8 mouse cellular contexts compared by ENCODE assay signal in the genomic region with DNA sequence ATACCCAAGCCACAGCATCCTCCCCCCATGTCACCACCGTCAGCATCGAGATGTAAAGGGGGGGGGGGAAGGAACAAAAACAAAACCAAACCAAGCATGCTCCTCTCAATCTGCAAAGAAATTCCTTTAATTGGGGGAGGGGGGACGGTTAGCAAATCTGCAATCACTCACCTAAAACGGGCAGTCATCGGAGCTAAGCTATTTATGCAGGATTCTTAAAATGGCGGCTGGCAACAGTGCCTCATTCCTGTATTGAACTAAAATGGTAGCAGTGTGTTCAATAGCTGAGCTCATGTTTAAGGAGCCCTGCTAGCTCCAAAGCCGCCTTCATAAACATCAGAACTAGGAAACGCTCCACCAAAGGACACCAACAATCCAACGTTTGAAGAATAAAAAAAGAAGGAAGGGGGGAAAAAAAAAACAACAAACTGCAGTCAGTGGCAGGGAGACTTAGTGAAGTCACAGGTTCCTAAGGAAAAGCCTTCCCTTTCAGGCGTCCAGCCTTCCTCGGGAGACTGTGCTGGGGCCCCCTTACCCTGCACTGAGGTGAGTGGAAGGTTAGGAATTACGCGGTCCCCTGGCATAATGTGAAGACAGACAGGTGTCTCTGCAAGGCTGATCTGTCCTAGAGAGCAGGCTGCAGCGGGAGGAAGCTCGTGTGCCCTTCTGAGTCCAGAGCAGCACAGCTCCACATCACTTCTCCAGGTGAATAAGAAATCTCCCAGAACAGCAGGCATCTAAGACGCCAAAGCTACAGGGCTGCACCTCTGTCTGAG. TPM values are rescaled to one million over a fixed set of nuclear protein-coding genes. Genes with fewer than 3 reads are reported as not detected.
DNase-seq lines count a peak whose midpoint lies in the region; ATAC-seq and TF ChIP-seq lines count a peak whose summit lies in the region.

No protein-coding gene starts in this region.

- DNase-seq in cerebellum, adult 11-12 months = peak; percentile 72
- DNase-seq in spleen, postnatal 10 days (ENCODE audit: low spot score in 2 of 2) = no peak
- no peak for DNase-seq in yolk sac, embryonic 10.5 days (ENCODE audit: low spot score)

- H3K36me3 ChIP-seq in E14TG2a.4 (ENCODE audit: insufficient read depth, low read length) = peaks cover 66% of the 10 kb centered on the region
- H3K36me3 ChIP-seq in embryonic facial prominence, embryonic 12.5 days = no peaks in the 10 kb centered on the region
- no peaks in the 10 kb centered on the region; the same call in 1 of the 2 replicates for H3K36me3 ChIP-seq in intestine, embryonic 16.5 days (ENCODE audit: control insufficient read depth, insufficient read depth, low read length)
- no peaks in the 10 kb centered on the region for H3K36me3 ChIP-seq in neural tube, embryonic 15.5 days

- no peaks in the 10 kb centered on the region for H3K27me3 ChIP-seq in E14TG2a.4 (ENCODE audit: insufficient read depth, low read length)
- H3K27me3 ChIP-seq in embryonic facial prominence, embryonic 12.5 days = no peaks in the 10 kb centered on the region
- H3K27me3 ChIP-seq in intestine, embryonic 16.5 days (replicated peaks; ENCODE audit: control insufficient read depth, insufficient read depth, low read length) = no peaks in the 10 kb centered on the region
- no peaks in the 10 kb centered on the region for H3K27me3 ChIP-seq in neural tube, embryonic 15.5 days (replicated peaks)

- peak overlapping the region; percentile 68 for H3K4me2 ChIP-seq in embryonic facial prominence, embryonic 12.5 days (replicated peaks)
- H3K4me2 ChIP-seq in intestine, embryonic 16.5 days (ENCODE audit: low read depth, low read length) = peak overlapping the region; percentile 78
- peak overlapping the region; percentile 73 for H3K4me2 ChIP-seq in neural tube, embryonic 15.5 days

- H3K27ac ChIP-seq in embryonic facial prominence, embryonic 12.5 days = peak overlapping the region; percentile 100
- H3K27ac ChIP-seq in intestine, embryonic 16.5 days (ENCODE audit: low read length) = peak overlapping the region; percentile 100
- H3K27ac ChIP-seq in neural tube, embryonic 15.5 days (replicated peaks) = peak overlapping the region; percentile 99

- H3K4me3 ChIP-seq in E14TG2a.4 (replicated peaks; ENCODE audit: low read length) = peak overlapping the region; percentile 61
- H3K4me3 ChIP-seq in embryonic facial prominence, embryonic 12.5 days = 0 out of 2 replicates have a peak overlapping the region, but pooled peaks have one; percentile 0
- H3K4me3 ChIP-seq in intestine, embryonic 16.5 days (ENCODE audit: low read length) = peak overlapping the region; percentile 40
- peak overlapping the region; percentile 38 for H3K4me3 ChIP-seq in neural tube, embryonic 15.5 days (replicated peaks)

- WGBS in embryonic facial prominence, embryonic 12.5 days = 10% methylated on average over 16 of the region's 16 CpGs
- 10% methylated on average over 16 of the region's 16 CpGs for WGBS in intestine, embryonic 16.5 days
- 5% methylated on average over 16 of the region's 16 CpGs for WGBS in neural tube, embryonic 15.5 days

- ATAC-seq in cerebellum, adult (ENCODE audit: insufficient number of reproducible peaks, low FRiP score, low TSS enrichment) = no peak
- ATAC-seq in embryonic facial prominence, embryonic 12.5 days (ENCODE audit: insufficient number of reproducible peaks, insufficient read depth, low FRiP score, low TSS enrichment) = no peak
- ATAC-seq in intestine, embryonic 16.5 days = no peak
- ATAC-seq in neural tube, embryonic 15.5 days (ENCODE audit: low FRiP score) = no peak

- peak overlapping the region; percentile 57 for H3K9ac ChIP-seq in embryonic facial prominence, embryonic 12.5 days
- peak overlapping the region; percentile 71 for H3K9ac ChIP-seq in intestine, embryonic 16.5 days (ENCODE audit: low read depth, low read length)
- peak overlapping the region; percentile 53 for H3K9ac ChIP-seq in neural tube, embryonic 15.5 days (replicated peaks)

- no peaks in the 10 kb centered on the region for H3K9me3 ChIP-seq in E14TG2a.4 (ENCODE audit: low read length)
- H3K9me3 ChIP-seq in embryonic facial prominence, embryonic 12.5 days = no peaks in the 10 kb centered on the region
- H3K9me3 ChIP-seq in intestine, embryonic 16.5 days (ENCODE audit: control insufficient read depth, low read length) = no peaks in the 10 kb centered on the region
- no peaks in the 10 kb centered on the region for H3K9me3 ChIP-seq in neural tube, embryonic 15.5 days (replicated peaks)

- no peak for TF ChIP-seq CTCF in E14TG2a.4 (conservative IDR thresholded peaks at IDR 0.05; ENCODE audit: low read length)

- H3K4me1 ChIP-seq in E14TG2a.4 (replicated peaks; ENCODE audit: low read depth, low read length) = peaks cover 97% of the 10 kb centered on the region
- peaks cover 99% of the 10 kb centered on the region for H3K4me1 ChIP-seq in embryonic facial prominence, embryonic 12.5 days
- peaks cover 81% of the 10 kb centered on the region for H3K4me1 ChIP-seq in intestine, embryonic 16.5 days (ENCODE audit: control insufficient read depth, insufficient read depth, low read length)
- peaks cover 97% of the 10 kb centered on the region for H3K4me1 ChIP-seq in neural tube, embryonic 15.5 days

RNA-seq across cellular contexts. Expression of a gene that starts 19.2 kb away (rescaled TPM):
- 58.9 and 64.2 TPM in 2 replicates for polyA plus RNA-seq in embryonic facial prominence, embryonic 12.5 days (2016; fragmentation: Nextera tagmentation; extraction: Ambion mirVana)
- polyA plus RNA-seq in intestine, embryonic 16.5 days (2015; fragmentation: Nextera tagmentation; extraction: Ambion mirVana) = 57.3 and 61.6 TPM in 2 replicates
- 79.3 and 79.5 TPM in 2 replicates for polyA plus RNA-seq in neural tube, embryonic 15.5 days (2015; fragmentation: Nextera tagmentation; extraction: Ambion mirVana)

Comparison
In these comparisons a context has a peak if more than half of its experiments do, and no peak if none do; other contexts are left out.
1. H3K4me3 ChIP-seq: peak in every context shown above with its lines; median percentile 61 in E14TG2a.4; 40 in intestine, embryonic 16.5 days; 38 in neural tube, embryonic 15.5 days; 0 in embryonic facial prominence, embryonic 12.5 days.